Mouse (Mus musculus) C2C12 (cell line): ENCODE results near the gene Kndc1.

Experiments
- CEBPB ChIP-seq: IDR thresholded peaks from one replicate; pipeline ENCODE4 v1.6.1; 2011; ENCODE audit warnings: low read depth, mild to moderate bottlenecking, control low read depth, moderate library complexity
- CTCF ChIP-seq: IDR thresholded peaks from one replicate; pipeline ENCODE4 v1.5.1; 2011; ENCODE audit not compliant: control insufficient read depth, insufficient read depth, insufficient read length
- FOSL1 ChIP-seq: IDR thresholded peaks from one replicate; pipeline ENCODE4 v1.8.0; 2011; ENCODE audit warnings: mild to moderate bottlenecking, low read length; ENCODE audit not compliant: poor library complexity, insufficient read depth, severe bottlenecking
- MAX ChIP-seq: IDR thresholded peaks from one replicate; pipeline ENCODE4 v1.6.1; 2011; ENCODE audit warnings: mild to moderate bottlenecking, control low read depth
- MYOD1 ChIP-seq: IDR thresholded peaks from one replicate; pipeline ENCODE4 v1.6.1; 2011; ENCODE audit warnings: low read depth; ENCODE audit not compliant: control insufficient read depth, insufficient read length
- USF1 ChIP-seq: IDR thresholded peaks from one replicate; pipeline ENCODE4 v1.6.1; 2011; ENCODE audit warnings: low read depth, mild to moderate bottlenecking, control low read depth, moderate library complexity

DNA sequence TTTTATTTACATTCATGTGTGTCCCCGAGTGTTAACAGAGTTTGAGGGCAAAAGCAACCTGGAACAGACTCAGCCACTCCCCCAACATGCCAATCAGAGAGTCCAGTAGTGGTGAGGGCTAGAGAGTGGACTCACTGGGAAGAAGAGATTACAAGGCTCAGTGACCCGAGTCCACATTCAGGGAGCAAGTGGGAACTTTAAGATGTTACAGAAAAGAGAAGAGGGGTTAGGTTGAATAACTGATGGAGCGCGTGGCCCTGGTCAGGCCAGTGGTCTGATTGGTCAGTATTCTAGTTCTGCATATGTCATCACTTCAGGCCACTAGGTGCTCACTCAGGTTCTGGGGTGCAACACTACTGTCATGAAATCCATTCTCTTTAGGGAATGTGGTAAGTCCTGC, 72.7 kb downstream of the Kndc1 start:
- TF ChIP-seq CTCF (no peak), MAX (no peak), MYOD1 (no peak), USF1 (no peak), CEBPB (no peak), FOSL1 (no peak)
